Mouse (Mus musculus) left cerebral cortex, postnatal 4 days (tissue): Measurements from ENCODE around the gene Usp15. TPM values are rescaled to one million over a fixed set of nuclear protein-coding genes. Genes with fewer than 3 reads are reported as not detected.

Source experiments
- DNase-seq: peaks from one replicate; pipeline ENCODE4 v3.0.0-alpha.2; 2022
- intact Hi-C: fragments of 180-260 bp; cut with DNase I; formaldehyde crosslinking; loops from one replicate; pipeline ENCODE4 v1.15.1; 2025
- total RNA-seq, 2 experiments: library from RNA; stranded (reverse); gene quantifications; 2 replicates each; pipeline ENCODE4 v1.2.3; 2021

The Usp15 gene
- total RNA-seq, 2 experiments from 2014 or later: 129 to 130 TPM

GRCm38 (mm10) chr10:123112056-123112786 is 84.6 kb downstream of the Usp15 start:
- no peak for DNase-seq
- intact Hi-C loops: loop anchor here (10.0 kb wide), 1 partner anchor 87 kb away; no protein-coding TSS in a partner anchor

GRCm38 (mm10) chr10:123110548-123110947 is 86.2 kb downstream of the Usp15 start:
- intact Hi-C loops: loop anchor here (10.0 kb wide), 1 partner anchor 86 kb away; no protein-coding TSS in a partner anchor
- DNase-seq: no peak

- intact Hi-C loops: no loop called here
- DNase-seq: no peak
These were observed 88.3 kb downstream of the Usp15 start for GRCm38 (mm10) chr10:123108527-123108926.

GRCm38 (mm10) chr10:123108121-123108520 is 88.7 kb downstream of the Usp15 start:
- intact Hi-C loops: no loop called here
- DNase-seq: no peak

GRCm38 (mm10) chr10:123101303-123101702 is 95.5 kb downstream of the Usp15 start:
- intact Hi-C loops: no loop called here
- DNase-seq: no peak

DNA sequence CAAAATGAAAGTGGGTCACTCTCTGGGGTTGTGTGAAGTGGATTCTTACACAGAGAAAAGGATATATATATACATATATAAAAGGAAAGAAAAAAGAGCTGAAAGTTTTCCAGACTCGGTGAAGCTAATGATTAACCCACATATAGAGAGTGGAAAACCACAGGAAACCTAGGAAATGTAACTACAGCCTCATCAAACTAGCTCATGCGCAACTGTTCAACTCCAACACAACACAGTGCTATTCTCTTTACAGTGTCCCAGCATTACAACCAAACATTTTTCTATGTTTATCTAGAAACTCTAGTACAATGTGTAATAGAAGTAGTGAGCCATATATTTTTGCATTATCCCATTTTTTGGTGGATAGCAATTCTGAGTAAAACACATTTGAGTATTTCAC is 96.2 kb downstream of the Usp15 start:
- intact Hi-C loops: no loop called here
- DNase-seq: no peak

DNA sequence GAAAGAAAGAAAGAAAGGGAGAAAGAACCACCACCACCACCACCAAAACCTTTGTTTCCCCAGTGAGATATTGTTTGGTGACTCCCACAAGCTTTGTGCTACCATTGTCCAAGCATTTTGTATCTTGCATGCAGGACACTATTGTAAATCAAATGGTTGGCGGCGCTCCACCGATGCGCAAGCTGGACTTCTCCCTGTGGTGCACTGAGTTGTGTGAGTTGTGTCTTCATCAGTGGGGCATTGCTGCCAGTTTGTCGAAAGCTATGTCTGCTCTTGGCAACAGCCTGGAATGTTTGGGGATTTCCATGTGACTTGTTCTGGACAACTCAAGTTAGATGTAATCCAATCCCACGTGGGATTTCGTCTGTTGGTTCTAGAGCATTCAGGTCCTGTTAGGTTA is 102.3 kb downstream of the Usp15 start:
- peak; percentile 22 for DNase-seq
- intact Hi-C loops: loop anchor here (10.0 kb wide), 1 partner anchor 290 kb away; no protein-coding TSS in a partner anchor

DNA sequence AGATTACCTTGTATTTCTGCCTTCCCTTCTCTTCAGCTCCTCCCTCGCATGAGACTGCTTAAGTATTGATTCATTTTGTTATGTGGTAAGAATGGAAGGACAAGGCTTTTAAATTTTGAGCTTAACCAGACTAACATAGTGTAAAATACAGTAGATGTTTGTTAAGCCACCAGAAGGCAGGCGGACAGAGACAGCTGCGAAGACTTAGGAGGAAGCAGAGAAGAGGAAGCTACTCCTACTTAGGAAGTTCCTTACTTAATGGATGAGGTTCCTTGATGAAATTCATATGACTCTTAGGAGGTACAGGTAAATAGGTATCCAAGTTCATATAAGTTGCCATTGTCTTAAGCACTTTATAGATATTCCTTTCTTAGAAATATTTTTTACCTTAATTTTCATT is 104.2 kb downstream of the Usp15 start:
- intact Hi-C loops: loop anchor here (10.0 kb wide), 1 partner anchor 288 kb away; no protein-coding TSS in a partner anchor
- DNase-seq: no peak

DNA sequence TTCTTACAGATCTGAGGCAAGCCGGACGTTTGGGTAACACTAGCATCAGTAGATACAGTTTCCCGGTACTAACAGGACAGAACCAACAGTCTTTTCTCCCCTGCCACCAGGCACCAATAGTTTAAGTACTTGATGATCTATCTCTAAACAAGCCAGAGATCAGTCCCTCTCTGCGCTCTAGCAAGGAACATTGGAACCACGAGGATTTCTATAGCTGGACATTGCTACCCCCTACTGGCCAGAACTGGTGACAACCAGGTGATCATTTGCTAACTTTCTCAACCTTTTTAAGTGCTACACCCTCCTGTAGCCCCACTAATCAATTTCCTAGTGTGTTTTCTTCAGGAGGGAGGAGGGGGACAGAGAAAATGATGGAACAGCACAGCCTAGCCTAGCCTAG is 105.1 kb downstream of the Usp15 start:
- DNase-seq: peak; percentile 32
- intact Hi-C loops: loop anchor here (10.0 kb wide), 1 partner anchor 287 kb away; no protein-coding TSS in a partner anchor

- no peak for DNase-seq
- intact Hi-C loops: no loop called here
These were observed 107.3 kb downstream of the Usp15 start for GRCm38 (mm10) chr10:123089425-123089930.

DNA sequence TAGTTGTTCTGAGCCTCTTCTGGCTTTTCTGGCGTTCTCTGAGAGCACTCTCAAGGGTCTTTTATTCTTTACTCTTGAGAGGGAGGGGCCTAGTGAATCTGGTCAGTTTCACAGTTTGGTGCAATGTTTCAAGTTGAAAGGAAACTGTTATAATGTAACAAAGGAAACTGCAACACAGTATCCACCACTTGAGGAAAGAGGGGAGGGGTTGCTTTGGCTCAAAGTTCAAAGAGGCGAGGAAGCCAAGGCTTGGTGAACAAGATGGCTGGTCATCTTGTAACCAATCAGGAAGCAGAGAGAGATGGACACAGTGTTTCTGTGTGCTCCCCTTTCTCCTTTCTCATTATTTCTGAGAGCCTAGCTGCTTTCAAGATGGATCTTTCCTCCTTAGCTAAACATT is 109.9 kb downstream of the Usp15 start:
- intact Hi-C loops: no loop called here
- no peak for DNase-seq

GRCm38 (mm10) chr10:123084900-123085641 is 111.7 kb downstream of the Usp15 start:
- intact Hi-C loops: no loop called here
- no peak for DNase-seq

GRCm38 (mm10) chr10:123084307-123084706 is 112.5 kb downstream of the Usp15 start:
- intact Hi-C loops: no loop called here

GRCm38 (mm10) chr10:123076245-123077023 is 120.4 kb downstream of the Usp15 start, which contains the start of gene Mon2:
TSS of gene Mon2 (minus strand) at chr10:123076505.
- peak; percentile 98 for DNase-seq

More at GRCm38 (mm10) chr10:123084307-123084706, 112.5 kb downstream of the Usp15 start:
- peak; percentile 3 for DNase-seq

GRCm38 (mm10) chr10:123075751-123076242 is 121.0 kb downstream of the Usp15 start:
- intact Hi-C loops: no loop called here
- peak; percentile 36 for DNase-seq

More at GRCm38 (mm10) chr10:123076245-123077023, 120.4 kb downstream of the Usp15 start, which contains the start of gene Mon2:
- intact Hi-C loops: no loop called here

- no peak for DNase-seq
- intact Hi-C loops: no loop called here
These were observed 124.8 kb downstream of the Usp15 start for GRCm38 (mm10) chr10:123071997-123072396.

- intact Hi-C loops: no loop called here
- no peak for DNase-seq
These were observed 133.8 kb downstream of the Usp15 start for GRCm38 (mm10) chr10:123063021-123063420.

GRCm38 (mm10) chr10:123060831-123061230 is 136.0 kb downstream of the Usp15 start:
- no peak for DNase-seq
- intact Hi-C loops: no loop called here

- intact Hi-C loops: no loop called here
These were observed 139.7 kb downstream of the Usp15 start for GRCm38 (mm10) chr10:123057082-123057481.

DNA sequence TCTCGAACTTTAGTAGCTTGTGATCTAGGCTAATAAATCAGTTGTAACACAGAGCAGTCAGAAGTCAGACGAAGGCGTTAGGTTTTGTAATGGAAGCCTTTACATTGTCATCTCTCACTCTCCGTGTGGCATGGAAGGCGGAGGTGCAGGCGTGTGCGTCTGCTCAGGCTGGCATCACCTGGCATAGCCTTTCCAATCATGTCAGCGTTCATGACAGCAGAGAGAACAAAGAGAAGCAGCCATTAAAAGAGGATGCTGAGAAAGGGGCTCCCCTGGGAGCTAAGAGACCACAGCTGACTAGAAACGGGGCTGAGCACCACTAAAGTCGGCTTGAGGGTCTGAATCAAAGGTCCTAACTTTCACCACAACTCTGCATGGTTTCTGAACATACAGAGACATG is 140.3 kb downstream of the Usp15 start:
- intact Hi-C loops: no loop called here

More at GRCm38 (mm10) chr10:123057082-123057481, 139.7 kb downstream of the Usp15 start:
- DNase-seq: no peak

More for the DNA sequence above, 140.3 kb downstream of the Usp15 start:
- no peak for DNase-seq
